Mouse (Mus musculus) CD4-positive, CD25-positive, alpha-beta regulatory T cell (primary cell): ENCODE measurements around the gene Ifna2. TPM values are rescaled to one million over a fixed set of nuclear protein-coding genes. Genes with fewer than 3 reads are reported as not detected.

Source experiments
- polyA plus RNA-seq: library from polyadenylated mRNA; unstranded; fragments of 100-300 nt; shearing (Covaris generic); gene quantifications from one replicate; pipeline ENCODE4 v1.2.1, GENCODE M21; 2017

Gene Ifna2
- polyA plus RNA-seq = not detected

DNA sequence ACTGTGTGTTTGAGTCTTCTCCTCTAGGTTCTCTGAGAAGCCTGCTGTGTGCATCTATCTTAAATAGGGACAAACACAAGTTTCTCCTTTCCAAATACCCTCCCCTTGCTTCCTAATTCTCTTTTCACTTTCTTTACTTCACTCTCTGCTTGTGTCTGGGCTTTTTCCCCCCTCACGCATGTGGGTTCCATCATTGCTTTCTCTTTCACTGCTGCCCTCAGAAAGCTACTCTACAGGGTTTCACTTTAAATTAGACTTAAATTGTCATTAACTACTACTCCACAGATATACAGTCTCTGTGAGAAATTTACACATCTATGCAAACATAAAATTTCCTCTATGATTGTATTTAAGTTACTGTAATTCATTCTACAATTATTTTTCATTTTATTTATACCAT is at the start of gene Ifna2:
Gene Ifna2 (minus strand): TSS at position 101 of the 400 bp plus-strand sequence.

DNA sequence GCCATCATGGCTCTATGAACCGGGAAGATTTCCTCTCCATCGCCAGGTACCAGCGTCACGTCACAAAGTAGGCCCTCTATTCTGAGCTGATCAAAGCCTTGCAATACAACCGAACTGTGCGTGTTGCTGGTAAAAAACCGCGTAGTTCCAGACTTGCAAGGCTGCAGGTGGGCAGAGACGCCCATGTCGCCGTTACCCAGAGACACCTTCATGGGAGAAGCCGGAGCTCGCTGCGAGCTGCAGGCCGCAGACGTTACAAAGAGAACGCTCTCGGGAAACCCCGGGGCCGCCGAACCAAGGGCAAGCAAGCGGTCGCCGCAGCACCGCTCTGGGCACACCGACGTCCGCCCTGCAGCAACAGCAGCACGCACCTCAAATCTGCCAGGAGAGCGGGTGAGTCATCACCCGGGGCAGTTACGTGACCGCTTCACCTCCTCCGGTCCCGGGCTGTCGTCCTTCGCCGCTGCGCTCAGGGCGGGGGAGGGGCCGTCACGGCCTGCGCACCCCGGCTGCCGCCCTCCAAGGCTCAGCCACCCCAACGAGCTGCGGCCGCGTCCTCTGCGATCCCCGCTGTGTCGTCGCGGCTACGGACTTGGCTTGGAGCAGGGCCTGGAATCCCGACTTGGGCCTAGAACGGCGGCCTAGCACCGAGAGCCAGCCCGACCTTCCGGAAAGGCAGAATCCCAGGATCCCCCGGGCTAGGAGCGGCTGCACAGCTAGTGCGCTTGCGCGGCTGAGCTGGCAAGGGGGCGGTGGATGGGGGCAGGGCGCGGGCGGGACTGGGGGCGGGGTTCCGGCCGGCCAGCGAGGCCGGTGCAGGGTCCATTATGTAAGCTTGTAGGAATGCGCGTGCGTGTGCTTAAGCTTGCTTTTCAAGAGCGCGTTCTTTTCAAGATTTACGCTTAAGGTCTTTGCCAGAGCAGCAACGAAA is 38.3 kb upstream of the Ifna2 start, which contains the start of the genes Gm26566 and Klhl9:
Gene Gm26566 (plus strand): TSS at position 15 of the 931 bp plus-strand sequence.
Gene Klhl9 (minus strand): TSS at position 675 of the 931 bp plus-strand sequence.

DNA sequence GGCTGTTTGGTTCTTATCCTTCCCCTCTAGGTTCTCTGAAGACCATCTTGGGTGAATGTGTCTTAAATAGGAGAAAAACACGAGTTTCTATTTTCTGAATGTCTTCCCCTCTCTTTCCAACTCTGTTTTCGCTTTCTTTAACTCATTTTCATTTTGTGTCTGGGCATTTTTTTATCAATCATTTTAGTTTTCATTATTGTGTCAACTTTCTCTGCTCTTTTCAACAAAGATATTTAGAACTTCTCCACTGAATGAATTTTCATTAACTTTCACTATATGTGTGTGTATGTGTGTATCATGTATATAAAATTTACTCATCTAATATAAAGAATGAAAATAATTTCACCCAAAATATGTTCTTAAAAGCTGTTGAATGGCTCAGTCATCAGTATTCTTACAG is 7.5 kb upstream of the Ifna2 start, which contains the start of gene Ifnab:
Gene Ifnab (minus strand): TSS at position 101 of the 400 bp plus-strand sequence.

DNA sequence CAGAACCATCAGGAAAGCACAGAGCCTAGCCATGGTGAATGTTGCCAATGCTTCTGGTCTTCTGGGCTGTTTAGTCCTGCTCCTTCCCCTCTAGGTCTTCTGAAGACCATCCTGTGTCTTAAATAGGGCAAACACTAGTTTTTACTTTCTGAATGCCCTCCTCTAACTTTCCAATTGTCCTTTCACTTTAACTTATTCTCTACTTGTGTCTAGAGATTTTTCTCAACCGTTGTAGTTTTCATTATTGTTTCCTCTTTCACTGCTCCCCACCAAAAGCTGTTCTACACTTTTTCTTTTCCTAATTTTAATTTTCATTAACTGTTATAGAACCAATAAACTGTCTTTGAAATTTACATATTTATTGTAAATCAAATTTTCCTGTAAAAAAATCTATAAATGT is 6.9 kb downstream of the Ifna2 start, which contains the start of gene Ifna16:
Gene Ifna16 (minus strand): TSS at position 101 of the 400 bp plus-strand sequence.

DNA sequence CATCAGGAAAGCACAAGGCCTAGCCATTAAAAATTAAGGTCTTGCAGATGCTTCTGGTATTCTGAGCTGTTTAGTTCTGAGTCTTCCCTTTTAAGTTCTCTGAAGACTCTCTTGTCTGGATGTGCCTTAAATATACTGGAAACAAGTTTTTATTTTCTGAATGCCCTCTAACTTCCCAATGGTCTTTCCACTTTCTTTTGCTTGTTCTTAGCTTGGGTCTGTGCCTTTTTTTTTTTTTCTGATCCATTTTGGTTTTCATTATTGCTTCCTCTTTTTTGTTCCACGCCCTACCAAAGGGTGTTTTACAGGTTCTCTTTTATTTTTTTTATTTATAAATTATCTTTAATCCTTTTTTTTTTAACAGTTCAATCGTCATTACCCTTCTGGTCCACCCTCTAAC is 39.4 kb downstream of the Ifna2 start, which contains the start of gene Ifna13:
Gene Ifna13 (minus strand): TSS at position 101 of the 400 bp plus-strand sequence.

DNA sequence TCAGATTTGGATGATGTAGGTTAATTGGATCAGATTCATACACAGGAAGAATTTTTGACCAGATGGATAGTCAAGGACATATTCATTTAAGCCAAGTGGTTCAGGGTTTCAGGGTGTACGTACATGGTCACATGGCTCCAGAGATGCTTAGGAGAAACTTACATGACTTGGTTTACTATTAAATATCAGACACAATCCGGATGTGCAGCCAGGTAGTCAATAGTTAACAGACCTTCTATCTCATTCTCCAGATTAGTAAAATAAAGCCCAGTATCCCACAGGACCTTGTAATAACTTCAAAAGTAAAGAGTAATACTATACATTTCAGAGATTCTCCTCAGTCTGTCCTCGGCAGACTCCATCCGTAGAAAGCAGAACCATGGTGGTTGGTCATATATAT is 49.4 kb downstream of the Ifna2 start, which contains the start of gene C87499:
Gene C87499 (minus strand): TSS at position 101 of the 400 bp plus-strand sequence.

Other genes starting within 250 kb of the Ifna2 start
- gene Hacd4, start 245.0 kb downstream of the Ifna2 start, polyA plus RNA-seq = 0.47 TPM
- gene Ifnb1, start 161.1 kb downstream of the Ifna2 start, polyA plus RNA-seq = not detected
- not detected for gene Ifna15, start 125.7 kb downstream of the Ifna2 start, polyA plus RNA-seq
- gene Ifna14, start 112.1 kb downstream of the Ifna2 start, polyA plus RNA-seq = not detected
- gene Ifna9, start 91.5 kb downstream of the Ifna2 start, polyA plus RNA-seq = not detected
- not detected for gene Ifna12, start 80.5 kb downstream of the Ifna2 start, polyA plus RNA-seq
- not detected for gene C87499, start 49.5 kb downstream of the Ifna2 start, polyA plus RNA-seq
- gene Ifna13, start 39.5 kb downstream of the Ifna2 start, polyA plus RNA-seq = not detected
- not detected for gene Ifna16, start 7.0 kb downstream of the Ifna2 start, polyA plus RNA-seq
- gene Ifnab, start 7.4 kb upstream of the Ifna2 start, polyA plus RNA-seq = not detected
- 0.32 TPM for gene Gm26566, start 37.9 kb upstream of the Ifna2 start, polyA plus RNA-seq
- 26.9 TPM for gene Klhl9, start 38.6 kb upstream of the Ifna2 start, polyA plus RNA-seq
- not detected for gene Gm13271, start 71.0 kb upstream of the Ifna2 start, polyA plus RNA-seq
- 0.97 TPM for gene Gm13283, start 76.2 kb upstream of the Ifna2 start, polyA plus RNA-seq
- 0.35 TPM for gene Gm13290, start 89.9 kb upstream of the Ifna2 start, polyA plus RNA-seq
- not detected for gene Gm13289, start 93.0 kb upstream of the Ifna2 start, polyA plus RNA-seq
- gene Gm13272, start 95.9 kb upstream of the Ifna2 start, polyA plus RNA-seq = not detected
- gene Ifnz, start 98.2 kb upstream of the Ifna2 start, polyA plus RNA-seq = 0.68 TPM
- not detected for gene Gm13276, start 101.8 kb upstream of the Ifna2 start, polyA plus RNA-seq
- not detected for gene Gm13277, start 104.7 kb upstream of the Ifna2 start, polyA plus RNA-seq
- gene Gm13278, start 107.6 kb upstream of the Ifna2 start, polyA plus RNA-seq = not detected
- not detected for gene Gm13275, start 110.6 kb upstream of the Ifna2 start, polyA plus RNA-seq
- gene Gm13279, start 113.5 kb upstream of the Ifna2 start, polyA plus RNA-seq = not detected
- gene Gm13285, start 115.8 kb upstream of the Ifna2 start, polyA plus RNA-seq = 1.1 TPM
- not detected for gene Gm13287, start 119.3 kb upstream of the Ifna2 start, polyA plus RNA-seq
- gene Gm13288, start 121.6 kb upstream of the Ifna2 start, polyA plus RNA-seq = not detected
- not detected for gene Ifna7, start 132.3 kb upstream of the Ifna2 start, polyA plus RNA-seq
- not detected for gene Ifna11, start 136.0 kb upstream of the Ifna2 start, polyA plus RNA-seq
- not detected for gene Ifna6, start 143.5 kb upstream of the Ifna2 start, polyA plus RNA-seq
- gene Ifna5, start 151.6 kb upstream of the Ifna2 start, polyA plus RNA-seq = not detected
- not detected for gene Ifna4, start 157.9 kb upstream of the Ifna2 start, polyA plus RNA-seq
- gene Ifna1, start 166.2 kb upstream of the Ifna2 start, polyA plus RNA-seq = not detected
- not detected for gene Ifne, start 196.3 kb upstream of the Ifna2 start, polyA plus RNA-seq